Mouse (Mus musculus) ovary, postnatal 14 days (tissue): ENCODE results near the gene Rnf216.

Experiments
- DNase-seq: peaks from one replicate; pipeline ENCODE4 v3.0.0; 2022; ENCODE audit warnings: low spot score

Gene Rnf216

DNA sequence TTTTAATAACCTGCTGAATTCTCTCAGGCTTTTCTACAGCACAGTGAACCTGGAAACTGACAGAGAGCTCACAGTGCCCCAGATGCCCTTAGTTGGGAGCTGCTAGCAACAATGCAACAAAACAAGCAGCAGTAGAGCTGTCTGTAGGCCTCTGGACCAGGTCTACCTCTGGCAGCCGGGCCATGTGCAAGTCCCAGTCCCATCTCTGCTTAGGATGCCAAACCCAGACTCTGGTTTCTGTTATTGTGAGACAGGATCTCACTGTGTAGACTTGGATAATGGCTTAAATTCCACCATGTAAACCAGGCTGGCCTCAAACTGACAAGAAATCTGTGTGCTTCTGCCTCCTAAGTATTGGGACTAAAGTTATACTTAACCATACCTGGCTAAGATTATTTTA, 11.2 kb downstream of the Rnf216 start:
- no peak for DNase-seq

DNA sequence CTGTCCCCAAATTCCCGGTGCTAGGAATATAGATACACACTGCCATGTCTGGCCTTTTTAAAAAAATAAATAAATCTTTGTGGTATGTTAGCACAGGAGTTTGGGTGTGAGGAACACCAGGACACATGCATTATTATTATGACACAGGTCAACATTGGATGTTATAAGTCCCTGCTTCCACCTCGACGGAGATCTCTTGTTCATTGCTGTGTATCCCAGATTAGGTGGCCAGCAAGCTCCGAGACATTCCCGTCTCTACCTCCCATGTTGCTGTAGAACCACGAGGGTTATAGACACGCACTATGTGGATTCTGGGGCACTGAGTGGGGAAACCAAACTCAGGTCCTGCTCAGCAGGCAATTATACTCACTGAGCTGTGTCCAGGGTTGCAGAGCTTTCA, 17.5 kb downstream of the Rnf216 start:
- no peak for DNase-seq

DNA sequence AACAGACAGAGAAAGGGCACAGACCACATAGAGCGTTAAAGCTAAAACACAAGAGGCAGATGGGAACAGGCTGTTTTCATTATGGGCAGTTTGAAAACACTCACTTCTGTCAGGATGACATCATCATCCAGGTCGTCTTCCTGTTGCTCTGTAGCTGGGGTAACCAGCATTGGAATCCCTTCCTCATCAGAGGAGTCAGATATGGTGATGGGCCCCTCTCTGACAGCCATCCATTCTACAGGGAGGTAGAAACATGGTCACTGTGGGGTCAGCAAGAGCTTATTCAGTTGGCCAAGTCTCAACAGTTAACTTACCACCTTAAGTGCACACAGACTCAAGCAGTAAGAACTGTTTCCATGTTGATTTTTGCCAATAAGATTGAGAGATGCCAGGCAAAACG, 19.9 kb downstream of the Rnf216 start:
- DNase-seq = no peak

DNA sequence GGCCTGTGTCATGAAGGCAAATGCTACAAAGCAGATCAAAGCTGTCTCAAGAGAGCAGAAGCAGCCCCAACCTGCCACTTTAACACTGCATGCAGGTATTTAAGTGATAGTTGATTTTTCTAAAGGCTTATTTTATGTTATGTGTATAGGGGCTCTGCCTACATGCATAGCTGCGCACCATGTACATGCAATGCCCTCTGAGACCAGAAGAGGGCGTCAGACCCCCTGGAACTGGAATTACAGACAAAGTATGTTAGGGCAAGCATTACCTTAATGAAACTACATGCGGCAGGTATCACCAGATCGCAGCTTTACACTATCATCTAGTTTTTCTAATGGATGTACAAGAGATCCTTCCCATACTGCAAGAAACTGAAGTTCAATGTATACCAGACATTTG, 27.9 kb downstream of the Rnf216 start:
- DNase-seq = peak; percentile 28

DNA sequence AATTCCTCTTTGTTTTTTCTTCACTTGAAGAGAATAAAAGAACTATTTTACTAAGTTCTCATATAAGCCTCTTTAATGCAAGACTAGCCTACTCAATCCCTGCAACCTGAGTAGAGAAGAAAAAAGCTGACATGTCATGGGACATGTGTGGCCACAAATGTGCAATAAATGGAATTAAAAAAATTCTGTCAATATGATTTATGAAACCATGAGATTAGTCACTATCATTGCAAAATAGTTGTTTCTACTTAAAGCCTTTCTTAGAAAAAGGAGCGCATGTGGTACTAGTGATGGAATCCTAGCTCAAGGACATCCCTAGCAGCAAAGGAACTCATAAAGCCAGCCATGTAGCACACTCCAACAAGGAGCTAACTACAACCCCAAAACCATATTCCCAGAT, 33.0 kb downstream of the Rnf216 start:
- DNase-seq = no peak

DNA sequence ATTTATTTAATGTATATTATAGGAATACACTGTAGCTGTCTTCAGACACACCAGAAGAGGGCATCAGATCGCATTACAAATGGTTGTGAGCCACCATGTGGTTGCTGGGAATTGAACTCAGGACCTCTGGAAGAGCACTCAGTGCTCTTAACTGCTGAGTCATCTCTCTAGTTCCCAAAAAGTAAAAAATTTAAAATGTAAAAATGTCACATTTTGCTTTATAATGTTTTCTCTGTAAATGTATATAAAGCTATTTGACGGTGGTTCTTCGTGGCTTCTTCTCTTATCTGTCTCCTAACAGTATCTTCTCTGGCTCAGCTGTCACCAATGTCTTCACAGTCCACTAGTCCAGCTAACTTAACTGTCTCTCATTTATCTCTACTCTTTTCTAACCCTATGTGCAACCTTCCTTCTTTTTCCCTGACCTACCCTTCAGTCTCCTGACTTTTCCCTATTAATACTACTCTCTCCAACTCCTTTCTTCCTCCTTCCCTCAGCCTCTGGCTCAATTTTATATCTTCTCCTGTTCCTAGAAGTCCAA, 36.1 kb downstream of the Rnf216 start:
- DNase-seq = no peak

DNA sequence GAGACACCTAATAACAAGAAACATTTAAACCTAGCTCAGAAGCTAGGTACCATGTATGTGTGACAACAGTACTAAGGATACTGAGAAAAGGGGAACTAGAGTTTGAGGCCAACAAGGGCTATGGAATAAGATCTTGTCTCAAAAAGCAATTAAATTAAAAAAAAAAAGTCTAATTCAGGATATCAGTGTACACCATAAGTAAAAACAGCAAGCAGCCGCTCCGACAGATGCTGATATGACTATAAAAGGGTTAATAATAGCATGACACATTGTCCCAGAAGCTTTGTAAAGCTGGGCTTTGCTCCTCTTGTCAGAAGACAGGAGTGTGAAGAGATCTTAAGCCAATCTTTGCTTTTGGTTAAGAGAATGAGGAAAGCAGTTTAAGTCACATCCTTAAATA, 36.8 kb downstream of the Rnf216 start:
- DNase-seq = no peak

DNA sequence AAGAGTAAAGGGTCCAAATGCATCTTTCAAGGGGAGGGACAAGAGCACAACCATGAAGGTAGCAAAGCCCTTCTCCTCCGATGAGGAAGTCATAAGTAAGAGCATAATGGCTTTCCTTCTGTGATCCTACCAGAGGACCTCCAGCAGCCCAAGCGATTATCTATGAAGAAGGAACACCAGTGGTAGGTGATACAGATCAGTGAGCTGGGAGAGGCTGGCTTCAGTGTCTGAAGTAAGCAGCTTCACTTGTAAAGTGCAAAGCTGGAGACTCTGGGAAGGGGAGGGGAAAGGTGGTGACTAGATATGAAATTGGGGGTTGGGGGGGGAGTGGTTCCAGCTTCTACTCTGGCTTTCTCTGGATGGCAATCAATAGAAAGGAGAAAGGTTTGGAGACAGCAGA, 43.7 kb downstream of the Rnf216 start:
- DNase-seq = no peak

DNA sequence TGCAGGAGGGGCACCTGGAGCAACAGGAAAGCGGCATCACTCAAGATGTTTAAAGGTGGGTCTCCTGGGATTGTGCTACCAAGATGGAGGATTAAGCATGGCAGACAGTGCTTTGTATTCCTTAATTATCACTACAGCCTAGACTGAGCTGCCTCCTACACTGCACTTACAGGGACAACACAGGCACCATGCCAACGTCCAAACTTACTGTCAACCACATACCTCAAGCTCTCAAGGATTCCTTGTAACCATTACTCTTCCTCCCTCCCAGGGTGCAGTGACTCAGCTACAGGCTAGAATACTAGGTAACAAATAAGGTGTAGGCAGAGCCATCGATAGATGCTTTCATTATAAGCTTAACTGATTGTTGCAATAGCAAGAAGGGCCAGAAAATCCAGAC, 44.4 kb downstream of the Rnf216 start:
- DNase-seq = no peak

DNA sequence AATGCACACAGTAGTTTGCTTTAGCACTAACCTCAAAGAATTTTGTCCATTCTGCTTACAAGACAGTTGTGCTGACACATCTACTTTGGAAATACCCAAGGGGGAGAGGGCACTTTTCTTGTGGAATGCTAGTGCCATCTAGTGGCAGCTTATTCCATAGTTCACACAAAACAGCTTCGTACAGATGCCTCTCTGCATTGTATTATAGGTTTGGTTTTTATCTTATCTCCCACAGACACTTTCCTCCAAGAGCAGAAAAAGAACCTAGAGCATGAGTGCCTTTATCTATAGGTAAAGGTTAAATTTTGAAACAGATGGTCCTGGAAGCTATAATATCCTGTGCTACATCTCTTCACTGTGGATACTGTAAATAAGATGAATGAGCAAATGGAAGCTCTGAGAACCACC, 46.2 kb downstream of the Rnf216 start:
- peak; percentile 58 for DNase-seq

DNA sequence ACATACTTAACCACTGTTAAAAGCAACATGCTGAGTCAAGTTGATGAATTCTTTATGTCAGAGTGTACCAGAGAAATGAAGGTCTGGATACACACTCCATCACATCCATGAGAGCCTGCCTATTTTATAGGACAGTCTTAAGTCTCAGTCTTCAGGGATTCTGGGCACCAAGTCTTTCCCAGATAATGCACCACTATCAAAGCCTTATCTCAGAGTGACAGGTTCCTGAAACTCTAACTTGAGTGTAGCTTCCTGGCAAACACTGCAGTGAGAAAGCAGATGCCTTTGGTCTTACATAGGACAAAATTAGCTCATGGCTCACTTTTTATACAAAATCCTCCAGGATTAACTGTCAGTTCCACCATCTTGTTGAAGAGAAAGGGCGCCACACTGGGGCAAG, 46.7 kb downstream of the Rnf216 start:
- no peak for DNase-seq

DNA sequence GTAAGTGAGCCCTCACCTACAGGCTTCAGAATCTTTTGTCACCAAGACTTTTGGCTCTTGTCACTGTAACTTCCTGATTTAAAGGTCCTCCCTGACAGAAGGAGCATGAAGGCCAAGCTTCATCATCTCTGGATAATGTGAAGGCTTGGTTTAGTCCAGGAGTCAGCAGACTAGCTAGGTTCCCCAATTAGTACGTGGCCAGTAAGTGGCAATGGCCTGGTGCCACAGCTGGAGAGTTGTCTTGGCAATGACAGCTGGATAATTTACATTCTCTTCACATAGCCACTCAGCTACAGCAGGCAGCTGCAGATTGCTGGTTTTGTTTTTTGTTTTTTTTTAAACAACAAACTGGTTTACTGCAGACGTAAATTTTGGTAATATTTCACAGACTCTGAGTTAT, 47.6 kb downstream of the Rnf216 start:
- DNase-seq = no peak

DNA sequence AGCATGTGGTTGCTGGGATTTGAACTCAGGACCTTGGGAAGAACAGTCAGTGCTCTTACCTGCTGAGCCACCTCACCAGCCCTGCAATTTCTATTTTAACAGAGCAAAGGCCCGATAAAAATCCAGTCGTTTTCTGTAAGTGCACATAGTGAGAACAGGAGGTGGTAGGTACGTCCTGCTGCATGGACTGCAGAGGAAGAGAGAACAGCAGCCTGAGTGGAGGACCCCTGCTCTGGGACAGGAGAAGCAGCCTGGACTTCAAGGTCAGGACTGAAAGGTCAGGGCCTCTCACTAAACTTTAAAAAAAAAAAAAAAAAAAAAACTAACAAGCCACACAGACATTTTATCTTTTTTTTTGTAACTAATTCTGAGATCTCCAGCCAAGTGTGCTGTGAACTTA, 50.5 kb downstream of the Rnf216 start:
- no peak for DNase-seq

DNA sequence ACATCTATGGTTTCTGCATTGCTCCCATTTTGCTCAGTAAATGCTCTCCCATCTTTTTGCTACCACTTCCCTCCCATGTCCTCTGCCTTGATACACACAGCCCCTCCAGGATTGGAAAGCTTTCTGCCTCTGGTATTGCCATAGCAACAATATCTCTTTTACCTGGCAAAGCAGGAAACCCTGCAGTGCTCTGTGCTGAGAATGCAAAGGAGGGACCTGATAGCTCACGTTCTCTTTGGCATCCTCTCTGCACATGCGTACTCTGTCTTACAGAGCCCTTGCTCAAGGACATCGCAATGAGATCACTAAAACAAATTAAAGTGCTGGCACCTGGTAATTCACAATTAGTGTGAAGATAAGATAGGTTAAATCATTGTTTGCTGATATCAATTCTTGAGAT, 51.3 kb downstream of the Rnf216 start:
- no peak for DNase-seq

DNA sequence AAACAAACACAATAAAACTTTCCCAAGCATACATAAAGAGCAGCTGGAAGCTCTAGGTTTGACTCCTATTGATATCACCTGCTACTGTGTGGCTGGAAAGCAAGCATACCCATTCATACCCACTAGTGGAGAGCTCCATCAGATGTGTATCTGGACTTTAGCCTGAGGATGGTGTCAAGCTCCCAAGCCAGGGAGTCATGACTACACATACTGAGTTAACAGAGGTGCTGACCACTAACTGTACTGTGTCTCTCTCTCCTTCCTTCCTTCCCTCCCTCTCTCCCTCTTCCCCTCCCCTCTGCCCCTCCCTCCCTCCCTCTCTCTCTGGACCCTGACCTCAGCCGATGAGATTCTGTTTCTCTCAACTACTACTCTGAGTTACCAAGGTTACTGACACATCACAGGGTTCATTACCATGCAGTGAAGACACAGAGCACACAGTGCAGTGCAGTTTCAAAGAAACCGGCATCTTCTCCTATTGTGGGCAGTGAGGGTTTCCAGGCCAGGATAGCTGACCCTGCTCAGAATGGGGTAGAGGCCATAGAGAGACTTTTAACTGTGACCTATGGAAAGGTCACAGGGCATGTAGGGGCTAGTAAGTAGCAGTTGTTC, 51.9 kb downstream of the Rnf216 start:
- no peak for DNase-seq

DNA sequence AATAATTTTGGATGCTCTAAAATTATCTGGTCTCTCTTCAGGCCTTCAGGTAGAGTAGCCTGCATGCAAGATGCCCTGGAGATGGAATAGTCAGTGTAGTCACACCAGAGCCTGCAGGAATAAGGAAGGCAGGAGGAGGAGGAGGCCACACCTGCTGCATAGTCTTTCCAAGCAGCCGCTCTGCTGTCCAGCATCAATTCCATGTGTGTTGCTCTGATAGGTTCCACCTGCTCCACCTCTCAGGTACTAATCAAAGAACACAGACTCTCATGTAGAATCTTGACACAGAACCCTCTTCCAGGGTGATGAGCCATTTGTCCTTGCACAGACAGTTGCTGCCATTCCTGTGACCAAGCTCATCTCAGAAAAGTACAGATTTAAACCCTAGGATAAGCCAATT, 52.8 kb downstream of the Rnf216 start:
- DNase-seq = no peak

DNA sequence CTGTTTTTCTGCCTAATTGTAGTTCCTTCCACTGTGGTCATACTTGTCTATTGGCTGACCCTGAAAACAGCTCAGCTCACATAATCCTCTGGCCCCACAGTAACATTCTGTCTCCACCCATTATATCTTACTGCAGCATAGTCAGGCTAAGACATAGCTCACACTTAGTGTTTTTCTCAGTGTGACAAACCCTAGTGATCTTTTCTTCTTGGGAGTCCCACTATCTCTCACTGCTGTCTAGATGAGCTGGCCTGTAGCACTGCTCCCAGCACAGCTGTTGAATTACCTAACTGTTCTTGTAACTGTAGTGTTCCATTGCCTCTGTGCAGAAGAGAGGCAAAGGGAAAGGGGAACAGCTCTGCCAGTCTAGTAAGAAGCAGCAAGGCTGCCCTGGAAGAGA, 53.6 kb downstream of the Rnf216 start:
- no peak for DNase-seq

DNA sequence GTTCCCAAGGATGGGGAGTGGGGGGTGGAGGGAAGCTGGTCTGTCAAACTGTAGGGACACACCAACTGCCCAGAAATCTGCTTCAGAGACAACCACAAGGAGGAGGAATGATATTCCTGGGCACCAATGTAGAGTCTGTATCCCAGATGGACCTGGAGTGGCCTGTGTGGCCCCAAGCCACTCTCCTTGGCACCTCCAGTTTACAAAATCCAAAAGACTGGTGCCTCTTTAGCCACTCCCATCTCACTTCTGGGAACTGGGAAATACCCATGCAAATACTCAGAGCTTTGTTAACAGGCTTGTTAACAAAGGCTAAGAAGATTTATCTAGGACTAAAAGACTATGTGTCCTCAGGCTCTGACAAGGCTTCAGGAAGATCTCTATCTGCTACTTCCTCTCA, 54.1 kb downstream of the Rnf216 start:
- DNase-seq = no peak

DNA sequence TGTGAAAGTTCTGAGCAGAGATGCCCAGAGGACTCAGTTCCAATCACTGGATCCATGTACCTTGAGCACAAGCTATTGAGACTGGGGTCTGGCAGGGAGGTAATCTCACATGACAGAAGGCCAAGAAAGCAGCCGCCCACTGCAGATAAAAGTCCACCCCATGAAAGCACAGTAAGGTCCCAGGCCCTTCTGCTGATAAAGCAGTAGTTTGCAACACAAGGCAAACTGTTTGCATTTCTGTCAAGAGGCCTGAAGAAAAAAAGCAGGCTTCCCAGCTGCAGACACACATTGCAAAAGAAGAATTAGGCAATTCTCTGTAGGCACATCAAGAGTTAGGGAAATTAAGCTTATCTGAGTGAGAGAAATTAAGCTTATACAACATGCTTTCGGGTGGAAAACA, 54.6 kb downstream of the Rnf216 start:
- no peak for DNase-seq

DNA sequence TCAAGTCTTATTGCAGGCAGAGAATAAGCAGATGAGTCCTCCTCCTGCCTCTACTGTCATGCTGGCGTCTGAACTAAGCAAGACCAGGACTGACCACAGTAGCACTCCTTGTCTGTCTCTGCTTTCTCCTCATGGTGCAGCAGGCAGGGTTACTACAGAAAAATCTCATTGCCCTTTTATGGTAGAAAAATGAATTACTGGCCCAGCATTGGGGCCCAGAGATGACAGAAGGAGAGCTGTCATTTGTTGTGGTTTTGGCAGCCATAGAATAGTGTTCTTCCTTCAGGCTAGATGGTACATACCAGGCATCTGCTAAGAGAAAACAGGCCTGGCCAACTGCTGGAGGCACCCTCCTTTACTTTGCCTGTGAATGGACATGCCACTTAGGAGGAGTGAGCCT, 55.0 kb downstream of the Rnf216 start:
- no peak for DNase-seq

DNA sequence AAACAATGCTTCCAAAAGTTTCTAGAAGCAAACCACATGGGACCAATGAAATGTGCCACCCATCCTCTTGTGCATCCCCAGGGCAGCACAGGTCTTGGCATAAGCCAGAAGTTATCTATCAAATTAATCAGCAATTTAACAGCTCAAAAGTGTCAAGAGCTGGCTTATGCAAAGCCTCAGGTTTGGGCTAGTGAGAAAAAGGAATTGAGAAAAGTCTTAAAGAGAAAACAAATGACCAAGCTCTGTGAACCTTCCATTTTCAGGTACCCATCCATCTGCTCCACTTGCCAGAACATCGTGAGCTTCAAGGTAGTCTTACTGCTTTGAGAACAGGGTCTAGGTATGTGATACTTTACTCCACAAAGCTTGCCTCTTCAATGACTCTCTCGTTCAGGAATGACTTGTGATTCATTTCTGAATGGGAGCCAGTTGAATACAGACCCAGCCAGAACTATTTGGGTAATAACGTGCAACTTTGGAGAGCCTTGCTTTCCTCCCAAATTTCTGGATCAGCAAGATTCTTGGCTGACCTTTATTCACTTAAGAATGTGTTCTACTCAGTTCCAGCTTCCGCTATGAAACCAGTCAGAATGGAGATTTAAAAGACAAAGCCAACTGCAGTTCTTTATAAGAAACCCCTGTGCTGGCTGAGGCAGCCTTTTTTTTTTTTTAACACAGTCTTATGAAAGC, 56.5 kb downstream of the Rnf216 start:
- peak; percentile 43 for DNase-seq

DNA sequence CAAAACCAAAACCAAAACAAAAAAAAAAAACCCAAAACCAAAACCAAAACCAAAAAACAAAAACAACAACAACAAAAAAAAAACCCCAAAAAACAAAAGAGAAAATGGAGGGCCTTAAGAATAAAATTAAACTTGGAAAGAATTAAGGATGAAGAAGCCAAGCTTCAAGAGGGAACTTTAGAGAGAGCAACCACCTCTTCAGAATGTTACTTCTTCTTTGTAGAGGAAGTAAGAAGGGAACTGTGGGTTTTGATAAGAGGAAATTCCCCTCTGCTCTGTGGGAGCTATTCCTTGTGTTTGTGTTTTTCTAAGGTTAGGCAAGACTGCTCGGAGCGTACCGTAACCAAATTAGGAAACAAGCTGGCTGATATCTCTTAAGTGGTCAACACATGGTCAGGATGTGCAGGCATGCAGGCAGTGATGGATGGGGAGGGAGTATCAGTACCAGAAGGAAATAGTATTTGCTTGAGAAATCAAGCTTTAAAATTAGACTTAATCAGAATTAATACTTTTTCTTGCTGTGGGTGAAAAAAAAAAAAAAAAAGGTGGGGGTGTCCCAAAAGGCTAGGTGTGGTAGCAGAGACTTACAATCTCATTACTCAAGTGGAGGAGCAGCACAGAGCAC, 57.2 kb downstream of the Rnf216 start:
- DNase-seq = no peak

DNA sequence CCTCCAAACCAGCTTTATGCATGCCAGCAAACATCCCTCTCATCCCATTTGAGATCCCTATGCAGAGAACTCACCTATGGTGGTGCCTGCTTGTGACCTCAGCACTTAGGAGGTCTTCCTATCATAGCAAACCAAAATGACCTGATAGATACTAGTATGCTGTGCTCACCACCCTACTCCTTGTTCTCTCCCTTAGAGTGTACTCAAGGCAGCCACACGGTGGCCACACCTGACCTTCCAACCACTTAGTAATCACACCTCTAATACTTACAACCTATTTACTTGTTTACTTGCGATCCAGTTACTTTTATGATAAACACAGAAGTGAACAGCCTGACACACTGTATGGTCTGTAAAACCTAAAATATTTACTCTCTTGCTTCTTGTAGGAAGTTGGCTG, 58.1 kb downstream of the Rnf216 start:
- DNase-seq = no peak
